Mouse (Mus musculus) embryonic facial prominence, embryonic 11.5 days (tissue): ENCODE measurements around the gene Dennd5a. TPM values are rescaled to one million over a fixed set of nuclear protein-coding genes. Genes with fewer than 3 reads are reported as not detected.
A peak's percentile ranks its signal among the peaks of the same experiment; 100 is the strongest.

Experiments used
- ATAC-seq: fragments of 200-750 bp; cut with Nextera tagmentation; replicated peaks from 2 replicates; pipeline ENCODE4 v1.8.0; 2017; ENCODE audit warnings: low read depth; ENCODE audit not compliant: insufficient number of reproducible peaks, low FRiP score, low TSS enrichment
- DNase-seq: peaks from one replicate; pipeline ENCODE4 v3.0.0-alpha.2; 2015; ENCODE audit warnings: low spot score
- H3K27ac ChIP-seq: fragments of 300-500 bp; sonication (generic); replicated peaks from 2 replicates; pipeline ENCODE4 v1.5.1; 2014; ENCODE audit warnings: mild to moderate bottlenecking, low read depth, low read length, control low read depth
- H3K27me3 ChIP-seq: fragments of 300-500 bp; sonication (generic); 2 replicates; pipeline ENCODE4 v1.6.1; 2014; ENCODE audit warnings: mild to moderate bottlenecking, low read length, moderate library complexity, mixed read lengths; ENCODE audit not compliant: control insufficient read depth, insufficient read depth
- H3K36me3 ChIP-seq: fragments of 300-500 bp; sonication (generic); replicated peaks from 2 replicates; pipeline ENCODE4 v1.6.1; 2014; ENCODE audit warnings: low read depth, mild to moderate bottlenecking, low read length, moderate library complexity, mixed read lengths; ENCODE audit not compliant: control insufficient read depth, insufficient read depth
- H3K4me1 ChIP-seq: fragments of 300-500 bp; sonication (generic); 2 replicates; pipeline ENCODE4 v1.6.1; 2014; ENCODE audit warnings: low read length, mixed read lengths; ENCODE audit not compliant: control insufficient read depth, insufficient read depth
- H3K4me2 ChIP-seq: fragments of 300-500 bp; sonication (generic); 2 replicates; pipeline ENCODE4 v1.6.1; 2014; ENCODE audit warnings: low read depth, mild to moderate bottlenecking, control low read depth, low read length, moderate library complexity
- H3K4me3 ChIP-seq: fragments of 300-500 bp; sonication (generic); 2 replicates; pipeline ENCODE4 v1.5.1; 2014; ENCODE audit warnings: low read depth, low read length, control low read depth
- H3K9ac ChIP-seq: fragments of 300-500 bp; sonication (generic); replicated peaks from 2 replicates; pipeline ENCODE4 v1.6.1; 2014; ENCODE audit warnings: mild to moderate bottlenecking, control low read depth, low read length
- H3K9me3 ChIP-seq: fragments of 300-500 bp; sonication (generic); replicated peaks from 2 replicates; pipeline ENCODE4 v1.6.1; 2016; ENCODE audit warnings: mild to moderate bottlenecking, low read length, inconsistent platforms, mixed read lengths; ENCODE audit not compliant: control insufficient read depth
- WGBS: fragments of 180-500 bp; shearing (Covaris S2); extraction: QIAGEN DNeasy Blood & Tissue Kit; methylation state at CpG from one replicate; pipeline ENCODE4 v1.1.7; 2014; 5-methylcytosine and 5-hydroxymethylcytosine counted together
- polyA plus RNA-seq: library from polyadenylated mRNA; unstranded; fragments of >200 nt; fragmentation: Nextera tagmentation; extraction: Ambion mirVana; gene quantifications from 2 replicates; pipeline ENCODE4 v1.2.1, GENCODE M21; 2014

Dennd5a gene
- polyA plus RNA-seq, 1 experiment from 2014 or later = 48.2 TPM

DNA sequence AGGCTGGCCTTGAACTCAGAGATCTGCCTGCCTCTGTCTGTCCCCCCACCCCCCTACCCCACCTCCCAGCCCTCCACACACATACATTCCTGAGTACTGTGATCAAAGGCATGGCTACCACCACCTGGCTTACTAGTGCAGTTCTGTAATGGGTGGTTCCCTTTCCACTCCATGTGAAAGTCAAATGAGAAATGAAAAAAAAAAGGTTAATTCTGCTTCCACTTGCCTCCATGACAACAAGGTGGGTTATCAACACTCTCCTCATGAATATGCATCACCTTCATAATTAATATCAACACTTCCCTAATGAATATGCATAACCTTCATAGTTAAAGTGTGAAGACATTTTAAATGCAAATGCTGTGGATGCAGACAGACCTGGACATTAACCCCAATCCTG is 85.2 kb downstream of the Dennd5a start:
- Histone ChIP-seq H3K9ac (no peak overlapping the region), H3K4me1 (no peaks in the 10 kb centered on the region), H3K4me3 (no peak overlapping the region), H3K4me2 (no peak overlapping the region), H3K36me3 (no peaks in the 10 kb centered on the region), H3K27ac (no peak overlapping the region), H3K27me3 (no peaks in the 10 kb centered on the region), H3K9me3 (no peaks in the 10 kb centered on the region)
- DNase-seq = no peak
- ATAC-seq = no peak

- no peak for ATAC-seq
- no peak for DNase-seq
- Histone ChIP-seq H3K27ac (no peak overlapping the region), H3K27me3 (no peaks in the 10 kb centered on the region), H3K4me1 (no peaks in the 10 kb centered on the region), H3K9ac (no peak overlapping the region), H3K4me3 (no peak overlapping the region), H3K36me3 (no peaks in the 10 kb centered on the region), H3K4me2 (no peak overlapping the region), H3K9me3 (no peaks in the 10 kb centered on the region)
- WGBS = 54% methylated on average over 5 of the region's 5 CpGs
Measured at GRCm38 (mm10) chr7:109873170-109873569, 87.1 kb downstream of the Dennd5a start.

DNA sequence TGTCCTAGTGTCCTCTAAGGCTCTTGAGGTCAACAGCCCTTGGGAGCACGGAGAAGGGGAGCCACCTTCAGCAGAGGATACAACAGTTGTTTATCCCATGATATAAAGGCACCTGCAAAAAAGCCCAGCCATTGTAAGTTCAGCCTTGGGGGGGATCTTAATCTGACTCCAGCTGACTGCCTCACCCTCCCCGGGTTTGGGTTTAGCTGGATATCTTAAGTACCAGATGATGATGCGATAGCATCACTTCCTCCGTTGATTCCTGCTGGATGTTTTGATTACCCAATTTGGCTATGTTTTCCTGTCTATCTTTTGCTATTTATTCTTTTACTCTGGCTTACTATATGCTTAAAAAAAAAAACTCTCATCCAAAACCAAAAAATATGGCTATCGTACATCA is 89.0 kb downstream of the Dennd5a start:
- Histone ChIP-seq H3K27me3 (no peaks in the 10 kb centered on the region), H3K9ac (no peak overlapping the region), H3K27ac (no peak overlapping the region), H3K36me3 (no peaks in the 10 kb centered on the region), H3K4me2 (no peak overlapping the region), H3K4me3 (no peak overlapping the region), H3K4me1 (peaks cover 2% of the 10 kb centered on the region; the same call in 1 of the 2 replicates), H3K9me3 (no peaks in the 10 kb centered on the region)
- no peak for ATAC-seq
- DNase-seq = no peak
- WGBS = 85% methylated on average over 5 of the region's 5 CpGs

DNA sequence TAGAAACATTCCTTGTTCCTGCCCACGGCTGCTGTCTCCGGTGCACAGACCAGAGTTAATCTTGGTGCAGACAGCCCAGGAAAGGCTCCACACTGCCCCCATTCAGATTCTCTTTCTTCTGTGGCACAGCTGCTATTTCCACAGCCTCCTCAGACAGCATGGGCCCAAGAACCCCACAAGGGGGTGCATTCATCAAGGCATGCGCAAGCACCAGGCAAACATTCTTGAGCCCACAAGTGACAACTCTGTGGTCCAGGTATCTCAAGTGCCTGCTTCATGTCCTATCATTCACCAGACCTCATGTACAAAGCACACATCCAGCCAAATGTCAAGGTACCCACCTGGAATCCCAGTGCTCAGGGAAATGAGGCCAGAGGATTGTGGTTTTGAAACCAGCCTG is 91.8 kb downstream of the Dennd5a start:
- ATAC-seq = no peak
- peak; percentile 28 for DNase-seq

GRCm38 (mm10) chr7:109866643-109867042 is 93.6 kb downstream of the Dennd5a start:
- peaks cover 2% of the 10 kb centered on the region; the same call in 1 of the 2 replicates for H3K4me1 ChIP-seq
- no peak; the same call in 1 of the 2 replicates for ATAC-seq
- H3K4me2 ChIP-seq = no peak overlapping the region
- no peak overlapping the region for H3K27ac ChIP-seq
- H3K9ac ChIP-seq = no peak overlapping the region
- H3K36me3 ChIP-seq = no peaks in the 10 kb centered on the region
- H3K9me3 ChIP-seq = no peaks in the 10 kb centered on the region
- H3K4me3 ChIP-seq = no peak overlapping the region
- H3K27me3 ChIP-seq = peaks cover 4% of the 10 kb centered on the region
- no peak for DNase-seq
- WGBS = 79% methylated on average over 3 of the region's 3 CpGs

More for the DNA sequence above, 91.8 kb downstream of the Dennd5a start:
- H3K9me3 ChIP-seq = no peaks in the 10 kb centered on the region
- no peak overlapping the region for H3K4me2 ChIP-seq
- peaks cover 2% of the 10 kb centered on the region; the same call in 1 of the 2 replicates for H3K4me1 ChIP-seq
- no peak overlapping the region for H3K4me3 ChIP-seq
- H3K27me3 ChIP-seq = peaks cover 4% of the 10 kb centered on the region
- 27% methylated on average over 3 of the region's 3 CpGs for WGBS
- no peak overlapping the region for H3K9ac ChIP-seq
- H3K36me3 ChIP-seq = no peaks in the 10 kb centered on the region
- H3K27ac ChIP-seq = no peak overlapping the region

DNA sequence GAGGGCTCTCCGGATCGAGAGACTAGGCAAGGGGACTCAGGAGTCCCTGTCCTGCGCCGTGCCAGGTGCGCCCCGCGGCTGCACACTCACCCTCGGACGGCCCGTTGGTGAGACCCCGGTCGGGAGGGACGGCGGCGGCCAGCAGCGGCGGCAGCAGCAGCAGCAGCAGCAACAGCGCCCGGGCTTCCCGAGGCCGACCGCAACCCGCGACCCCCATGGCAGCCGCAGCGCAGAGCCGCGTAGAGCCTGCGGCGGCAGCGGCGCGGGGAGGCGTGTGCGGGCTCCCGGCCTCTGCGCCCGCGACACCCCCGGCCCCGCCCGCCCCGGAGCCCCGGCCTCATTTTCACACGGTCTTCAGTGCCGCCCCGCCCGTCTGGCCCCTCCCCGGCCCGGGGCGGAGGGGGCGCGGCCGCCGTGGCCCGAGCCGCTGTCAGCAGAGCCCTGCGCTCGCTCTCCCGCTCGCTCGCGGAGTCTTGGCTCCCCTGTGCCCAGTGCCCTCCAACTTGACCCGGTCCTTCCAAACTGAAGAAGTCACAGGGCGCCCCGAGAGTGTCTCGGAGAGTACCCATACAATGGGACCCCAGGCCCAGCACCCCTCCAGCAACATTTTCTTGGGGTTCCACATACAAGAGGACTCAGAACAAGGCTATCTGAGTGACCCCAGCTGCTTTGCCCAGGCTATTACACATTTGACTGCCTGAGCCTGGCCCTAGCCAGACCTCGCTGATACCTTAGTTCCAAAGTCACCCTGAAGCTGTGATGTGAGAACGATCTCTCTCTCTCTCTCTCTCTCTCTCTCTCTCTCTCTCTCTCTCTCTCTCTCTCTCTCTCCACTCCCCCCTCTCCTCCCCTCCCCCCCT is 94.7 kb downstream of the Dennd5a start, which contains the start of gene Scube2:
Scube2 (minus strand) TSS at position 310 of the 860 bp plus-strand sequence.
- peak; percentile 72 for ATAC-seq
- H3K9me3 ChIP-seq = no peaks in the 10 kb centered on the region
- peaks cover 4% of the 10 kb centered on the region for H3K27me3 ChIP-seq
- peaks cover 2% of the 10 kb centered on the region; the same call in 1 of the 2 replicates for H3K4me1 ChIP-seq
- H3K4me3 ChIP-seq = peak within 1 kb of the TSS; percentile 63
- H3K4me2 ChIP-seq = peak within 1 kb of the TSS; percentile 100
- WGBS = under 1% methylated on average over 44 of the region's 69 CpGs
- no peaks in the 10 kb centered on the region for H3K36me3 ChIP-seq
- H3K9ac ChIP-seq = peak within 1 kb of the TSS; percentile 57
- no peak within 1 kb of the TSS for H3K27ac ChIP-seq
- DNase-seq = peak; percentile 52

- H3K9ac ChIP-seq = no peak overlapping the region
- peaks cover 2% of the 10 kb centered on the region; the same call in 1 of the 2 replicates for H3K4me1 ChIP-seq
- H3K9me3 ChIP-seq = no peaks in the 10 kb centered on the region
- WGBS = 28% methylated on average over 4 of the region's 4 CpGs
- peaks cover 4% of the 10 kb centered on the region for H3K27me3 ChIP-seq
- no peaks in the 10 kb centered on the region for H3K36me3 ChIP-seq
- no peak overlapping the region for H3K4me3 ChIP-seq
- no peak overlapping the region for H3K4me2 ChIP-seq
- ATAC-seq (no peak), DNase-seq (no peak)
- H3K27ac ChIP-seq = no peak overlapping the region
Measured at GRCm38 (mm10) chr7:109863561-109863960, 96.7 kb downstream of the Dennd5a start.

GRCm38 (mm10) chr7:109860162-109860561 is 100.1 kb downstream of the Dennd5a start:
- Histone ChIP-seq H3K9ac (no peak overlapping the region), H3K9me3 (no peaks in the 10 kb centered on the region), H3K4me3 (no peak overlapping the region), H3K36me3 (no peaks in the 10 kb centered on the region), H3K4me1 (no peaks in the 10 kb centered on the region), H3K4me2 (no peak overlapping the region), H3K27ac (no peak overlapping the region), H3K27me3 (peaks cover 2% of the 10 kb centered on the region; the same call in 1 of the 2 replicates)
- no peak for ATAC-seq
- no peak for DNase-seq
- WGBS = 86% methylated on average over 7 of the region's 7 CpGs
